8 mouse cellular contexts compared by ENCODE assay signal in the genomic region with DNA sequence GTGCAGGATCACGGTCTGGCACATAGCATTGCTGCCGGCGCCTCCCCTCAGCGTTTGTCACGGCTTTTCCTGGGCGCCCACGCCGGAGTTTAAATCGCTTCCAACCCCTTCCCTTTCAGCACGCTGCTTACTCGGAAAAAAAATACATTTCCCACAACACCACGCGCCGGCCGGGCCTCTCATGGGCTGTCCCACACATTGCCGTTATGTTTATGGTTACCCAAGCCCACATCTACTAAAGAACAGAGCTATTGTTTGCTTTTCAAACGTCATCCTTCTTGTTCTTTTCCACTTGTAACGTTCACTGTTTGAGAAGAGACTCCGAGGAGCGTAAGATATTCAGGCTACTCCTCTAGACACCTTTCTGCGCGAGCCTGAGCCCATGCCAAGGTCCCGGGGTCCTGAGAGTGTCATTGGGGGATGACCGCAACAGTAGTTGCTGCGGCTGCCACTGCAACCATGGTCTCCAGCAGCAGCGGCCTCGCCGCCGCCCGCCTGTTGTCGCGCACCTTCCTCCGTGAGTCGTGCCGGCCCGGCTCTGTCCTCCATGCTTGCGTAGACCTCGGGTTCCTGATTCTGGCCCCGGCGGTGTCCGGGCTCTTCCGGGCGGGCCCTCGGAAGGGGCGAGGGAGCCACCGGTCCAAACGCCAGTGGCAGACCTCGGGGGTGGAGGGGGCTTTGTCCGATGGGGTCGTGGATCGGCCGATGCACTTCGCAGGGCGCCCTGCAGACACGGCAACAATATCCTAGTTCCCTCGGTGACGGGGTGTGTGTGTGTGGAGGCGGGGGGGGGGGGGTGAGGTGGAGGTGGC. TPM values are rescaled to one million over a fixed set of nuclear protein-coding genes. Genes with fewer than 3 reads are reported as not detected.
DNase-seq lines count a peak whose midpoint lies in the region; ATAC-seq lines count a peak whose summit lies in the region.

A gene (plus strand): TSS at position 146 of the 812 bp plus-strand sequence.

- peak; percentile 93 for ATAC-seq in inflammation-experienced regulatory T-cells, adult 6 months
- ATAC-seq in megakaryocyte-erythroid progenitor cell, adult 5-6 weeks (replicated peaks; ENCODE audit: low FRiP score, low TSS enrichment, poor library complexity, severe bottlenecking) = peak; percentile 94

- intact Hi-C loops in gastrocnemius, postnatal 14 days (cut with DNase I; ENCODE audit: low total_unique reads) = no loop called here
- intact Hi-C loops in left cerebral cortex, postnatal 10 days (cut with DNase I) = no loop called here

- DNase-seq in adipocyte (ENCODE audit: low spot score) = peak; percentile 96
- DNase-seq in embryo, embryonic 10 days (ENCODE audit: low spot score) = peak; percentile 91
- peak; percentile 89 for DNase-seq in gastrocnemius, postnatal 14 days
- DNase-seq in left cerebral cortex, postnatal 10 days (ENCODE audit: extremely low spot score in 1 of 2, low spot score in 2 of 2) = peak; percentile 86 to 89
- DNase-seq in right cerebral cortex, postnatal 25 days = peak; percentile 88
- DNase-seq in urinary bladder, postnatal 4 days (ENCODE audit: low spot score in 2 of 2) = peak; percentile 75 to 85

RNA-seq across cellular contexts. Expression of the gene that starts here (rescaled TPM):
- total RNA-seq in gastrocnemius, postnatal 14 days (2021) = 100 to 1,000 TPM; 355 to 426 TPM
- 100 to 1,000 TPM; 115 to 129 (median 128) TPM for polyA plus RNA-seq in inflammation-experienced regulatory T-cells, adult 6 months (2017; shearing (Covaris generic))
- total RNA-seq in left cerebral cortex, postnatal 10 days (2021) = 100 to 1,000 TPM in 1 of 2 experiments, 10 to 100 TPM in 1; 90.2 to 103 TPM
- 99.3 and 99.9 TPM in 2 replicates for total RNA-seq in megakaryocyte-erythroid progenitor cell, adult 5-6 weeks (2014; fragmentation: Nextera tagmentation)
- 151 and 153 TPM in 2 replicates for total RNA-seq in megakaryocyte-erythroid progenitor cell, adult 5-6 weeks (2017)

Comparison
In these comparisons a context has a peak if more than half of its experiments do, and no peak if none do; other contexts are left out.
1. Peak in every context shown above with its lines: DNase-seq and ATAC-seq.